Mouse (Mus musculus): ENCODE data around the gene Frmpd2.

The Frmpd2 gene

DNA sequence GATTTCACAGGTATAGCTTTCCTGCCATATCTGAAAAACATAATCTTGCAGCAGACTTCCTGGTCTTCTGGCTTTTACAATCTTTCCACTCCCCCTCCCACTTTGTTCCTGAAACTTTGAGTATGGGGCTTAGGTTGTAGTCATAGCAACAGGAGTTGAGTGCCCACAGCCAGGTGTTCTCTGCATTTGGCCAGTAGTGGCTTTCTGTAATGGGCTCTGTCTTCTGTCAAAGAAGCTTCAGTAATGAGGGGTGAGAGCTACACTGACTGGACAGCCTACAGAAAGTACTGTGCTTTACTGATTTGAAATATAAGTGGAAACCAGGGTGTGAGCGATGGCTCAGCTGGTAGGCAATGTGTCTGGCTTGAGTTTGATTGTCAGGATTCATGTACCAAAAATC lies 37.2 kb downstream of the Frmpd2 start:
- in situ Hi-C loops (cut with MboI), result no loop called here

DNA sequence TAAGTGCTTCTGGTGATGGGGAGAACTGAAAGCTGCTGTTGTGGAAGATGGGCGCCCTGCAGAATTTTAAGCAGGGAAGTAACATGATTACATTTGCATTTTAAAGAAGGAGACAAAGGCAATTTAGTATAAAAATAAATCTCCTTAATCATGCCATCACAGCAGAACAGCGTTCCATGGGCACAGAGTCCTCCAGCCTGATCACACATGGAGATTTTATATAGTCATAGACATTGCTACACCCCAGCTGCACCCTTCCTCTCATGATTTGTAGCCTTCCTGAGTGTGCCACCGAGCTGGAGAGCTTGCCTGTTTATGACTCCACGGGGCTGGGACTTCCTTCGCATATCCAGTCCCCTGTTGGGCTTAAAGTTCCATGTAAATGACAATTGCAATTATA lies 42.4 kb downstream of the Frmpd2 start:
- in situ Hi-C loops (cut with MboI), result no loop called here

DNA sequence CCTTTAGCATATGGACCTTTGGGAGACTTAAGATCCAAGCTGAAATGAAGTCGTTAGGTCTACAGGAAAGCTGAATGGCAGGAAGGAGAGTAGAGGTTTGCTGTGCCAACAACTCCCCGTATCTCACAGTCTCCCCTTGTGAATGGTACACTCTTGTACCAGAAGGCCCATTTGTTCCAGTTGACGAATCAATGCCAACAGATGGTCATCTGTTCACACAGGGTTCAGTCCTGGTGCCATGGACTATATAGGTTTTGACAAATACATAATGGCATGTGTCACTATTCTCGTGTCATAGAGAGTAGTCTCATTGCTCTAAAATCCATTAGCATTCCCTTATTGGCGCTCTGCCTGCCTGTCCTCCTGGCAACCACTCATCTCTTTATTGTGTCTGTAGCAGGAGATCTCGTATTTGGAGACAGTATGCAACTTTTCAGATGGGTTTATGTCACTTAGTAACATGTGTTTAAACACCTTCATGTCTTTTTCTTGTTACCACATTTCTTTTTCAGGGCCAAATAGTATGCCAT lies 43.3 kb downstream of the Frmpd2 start:
- in situ Hi-C loops (cut with MboI), result no loop called here

DNA sequence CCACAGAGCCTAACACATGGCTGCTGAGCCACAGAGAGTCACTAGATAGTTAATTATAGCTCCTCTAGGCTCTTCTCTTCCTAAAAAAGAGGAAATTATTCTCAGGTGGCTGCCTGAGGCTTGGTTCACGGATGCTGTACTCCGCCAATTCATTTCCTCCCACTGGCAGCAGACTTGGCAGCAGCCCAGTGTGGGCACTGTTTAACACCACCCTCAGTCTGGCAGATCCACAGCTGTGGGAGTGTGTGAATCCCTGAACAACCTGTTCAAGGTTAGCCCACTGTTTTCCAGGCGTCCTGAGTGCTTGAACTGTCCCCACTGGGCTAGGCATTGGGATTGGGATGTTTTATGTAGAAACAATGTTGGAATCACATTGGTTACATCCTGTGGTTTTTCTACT lies 50.0 kb downstream of the Frmpd2 start:
- in situ Hi-C loops (cut with MboI), result no loop called here

DNA sequence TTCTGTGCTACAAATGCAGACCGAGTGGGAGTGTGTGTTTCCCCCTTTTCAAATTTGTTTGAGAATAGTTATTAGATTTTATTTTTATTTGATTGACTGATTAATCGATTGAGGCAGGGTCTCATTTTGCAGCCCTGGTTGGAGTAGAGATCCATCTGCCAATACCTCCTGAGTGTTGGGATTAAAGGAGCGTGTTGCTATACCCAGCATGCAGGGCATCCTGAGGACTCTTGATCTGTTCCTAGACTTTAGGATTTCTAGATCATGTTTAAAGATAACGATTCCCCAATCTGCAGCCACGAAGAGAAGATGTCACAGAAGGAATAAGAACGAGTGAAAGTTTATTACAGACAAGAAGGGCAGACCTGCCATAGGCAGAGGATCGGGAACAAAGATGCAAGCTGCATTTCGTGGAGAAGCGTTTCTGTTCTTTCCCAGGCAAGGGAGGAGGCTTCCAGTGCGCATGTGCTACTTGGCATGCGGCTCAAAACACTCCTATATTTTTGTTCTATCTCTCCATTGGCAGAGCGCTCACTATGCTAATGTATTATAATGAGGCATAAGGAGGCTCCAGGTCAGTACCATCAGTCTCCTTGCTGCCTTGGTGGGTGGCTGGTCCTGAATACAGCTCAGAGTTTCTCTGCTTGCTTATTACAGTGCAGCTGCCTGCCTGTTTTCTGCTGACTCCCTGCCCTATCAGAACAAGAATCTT lies 53.9 kb downstream of the Frmpd2 start:
- in situ Hi-C loops (cut with MboI), result no loop called here

DNA sequence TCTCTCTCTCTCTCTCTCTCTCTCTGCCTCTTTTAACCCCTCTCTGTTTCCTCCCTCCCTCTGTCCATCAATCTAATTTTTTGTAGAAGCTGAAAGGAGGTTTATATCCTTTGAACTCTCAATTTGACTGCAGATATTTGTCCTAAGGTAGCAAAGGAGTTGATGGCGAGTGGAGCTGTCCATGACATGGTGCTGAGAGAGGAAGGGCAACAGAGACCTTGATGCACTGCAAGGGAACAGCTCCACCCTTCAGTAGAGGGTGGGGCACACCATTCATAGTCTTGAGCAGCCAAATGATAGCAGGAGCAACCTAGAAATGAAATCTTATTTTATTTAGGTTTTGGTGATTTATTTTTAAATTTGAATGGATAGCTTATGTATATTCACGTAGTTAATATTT lies 55.1 kb downstream of the Frmpd2 start:
- in situ Hi-C loops (cut with MboI), result no loop called here

DNA sequence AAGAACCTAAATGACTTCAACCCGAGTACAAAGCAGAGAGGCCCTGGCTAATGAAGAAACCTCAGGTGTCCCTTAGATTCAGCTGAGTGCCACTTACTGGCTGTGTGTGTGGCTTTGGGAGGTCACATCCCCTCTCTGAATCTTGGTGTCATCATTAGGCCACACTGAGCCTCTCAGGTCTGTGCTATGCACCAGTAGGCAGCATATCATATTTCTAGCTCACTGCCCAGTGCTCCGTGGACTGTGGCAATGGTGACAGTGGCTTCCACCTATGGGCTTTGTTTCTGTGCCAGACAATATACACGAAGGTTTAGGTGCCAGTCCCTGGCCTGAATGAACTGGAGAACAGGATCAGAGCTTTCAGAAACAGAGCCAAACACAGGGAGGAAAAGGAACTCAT lies 56.4 kb downstream of the Frmpd2 start:
- in situ Hi-C loops (cut with MboI), result no loop called here

DNA sequence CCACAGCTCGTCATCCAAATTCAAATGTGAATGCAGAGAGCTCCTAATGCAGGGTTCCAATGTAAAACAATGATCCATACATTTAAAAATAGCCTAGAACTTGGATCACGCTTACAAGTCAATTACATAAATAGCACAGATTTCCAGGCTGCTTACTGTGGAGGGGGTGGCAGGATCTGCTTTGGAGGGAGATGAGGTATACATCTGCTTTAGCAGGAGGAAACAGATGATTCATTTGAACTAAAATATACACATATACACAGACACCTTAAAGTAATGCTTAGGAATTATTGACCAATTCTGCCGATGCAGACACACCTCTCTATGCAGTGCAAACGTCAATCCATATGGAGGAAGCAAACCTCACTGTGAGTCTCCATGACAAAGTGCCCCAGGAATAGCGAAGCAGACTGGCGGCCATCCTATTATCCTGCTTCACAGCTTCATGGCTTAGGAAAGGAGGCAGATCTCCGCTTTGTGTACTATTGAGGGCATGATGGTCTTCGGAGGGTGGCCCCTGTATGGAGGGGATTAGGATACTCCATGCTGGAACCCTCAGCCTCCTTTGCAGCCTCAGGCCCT lies 59.9 kb downstream of the Frmpd2 start:
- in situ Hi-C loops (cut with MboI), result no loop called here

DNA sequence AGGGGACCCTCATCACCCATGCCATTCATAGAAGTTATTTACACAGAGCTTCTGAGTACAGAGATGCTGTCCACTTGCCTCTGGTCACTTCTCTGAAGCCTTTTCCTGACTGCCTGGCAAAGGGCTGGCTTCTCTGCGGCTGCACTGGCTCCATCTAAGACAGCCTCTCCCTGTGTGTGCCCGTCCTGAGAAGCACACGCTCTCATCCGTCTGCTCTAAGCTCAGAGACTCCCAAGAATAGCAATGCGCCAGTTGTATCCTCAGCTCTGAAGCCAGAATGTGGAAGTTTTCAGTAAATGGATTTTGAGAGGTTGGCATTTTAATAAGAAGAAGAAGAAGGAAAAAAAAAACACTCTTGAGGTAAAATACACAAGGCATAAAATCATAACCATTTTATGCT lies 61.3 kb downstream of the Frmpd2 start:
- in situ Hi-C loops (cut with MboI), result no loop called here

DNA sequence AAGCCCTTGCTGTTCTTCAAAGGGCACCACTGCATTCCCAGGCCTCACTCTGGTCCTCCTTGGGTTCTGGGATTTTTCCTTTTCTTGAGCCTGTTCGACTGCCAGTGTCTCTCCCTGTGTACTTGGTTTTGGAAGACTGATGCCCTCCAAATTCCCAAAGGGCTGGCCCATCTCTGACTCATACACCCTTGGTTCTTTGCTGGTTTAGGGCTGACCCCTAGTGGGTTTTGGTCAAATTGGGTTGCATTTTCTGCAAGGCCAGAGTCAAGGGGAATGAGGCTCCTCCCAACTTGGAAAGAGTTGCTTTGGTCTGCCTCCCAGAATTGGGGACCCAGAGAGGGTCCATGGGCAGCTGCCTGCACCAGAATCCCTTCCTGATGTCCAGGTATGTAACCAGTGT lies 62.0 kb downstream of the Frmpd2 start:
- in situ Hi-C loops (cut with MboI), result no loop called here

DNA sequence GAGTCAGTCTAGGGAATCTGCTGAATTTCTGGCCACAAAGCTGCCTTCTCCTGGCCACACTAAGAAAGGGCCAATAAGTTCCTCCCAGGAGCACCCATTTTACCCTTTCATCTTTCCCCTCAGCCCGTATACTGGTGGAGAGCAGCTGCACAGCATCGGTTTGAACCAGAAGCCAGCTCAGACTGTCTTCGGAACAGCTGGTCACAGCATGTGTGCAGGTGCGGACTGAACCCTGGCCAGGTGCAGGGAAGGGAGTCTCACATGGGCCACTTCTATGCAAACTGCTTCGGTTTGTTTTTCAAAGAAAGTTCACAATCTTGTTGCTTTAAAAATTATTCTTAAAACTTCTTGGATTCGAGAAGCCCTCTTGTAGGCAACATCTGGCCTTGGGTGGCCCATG lies 63.8 kb downstream of the Frmpd2 start:
- in situ Hi-C loops (cut with MboI), result no loop called here

DNA sequence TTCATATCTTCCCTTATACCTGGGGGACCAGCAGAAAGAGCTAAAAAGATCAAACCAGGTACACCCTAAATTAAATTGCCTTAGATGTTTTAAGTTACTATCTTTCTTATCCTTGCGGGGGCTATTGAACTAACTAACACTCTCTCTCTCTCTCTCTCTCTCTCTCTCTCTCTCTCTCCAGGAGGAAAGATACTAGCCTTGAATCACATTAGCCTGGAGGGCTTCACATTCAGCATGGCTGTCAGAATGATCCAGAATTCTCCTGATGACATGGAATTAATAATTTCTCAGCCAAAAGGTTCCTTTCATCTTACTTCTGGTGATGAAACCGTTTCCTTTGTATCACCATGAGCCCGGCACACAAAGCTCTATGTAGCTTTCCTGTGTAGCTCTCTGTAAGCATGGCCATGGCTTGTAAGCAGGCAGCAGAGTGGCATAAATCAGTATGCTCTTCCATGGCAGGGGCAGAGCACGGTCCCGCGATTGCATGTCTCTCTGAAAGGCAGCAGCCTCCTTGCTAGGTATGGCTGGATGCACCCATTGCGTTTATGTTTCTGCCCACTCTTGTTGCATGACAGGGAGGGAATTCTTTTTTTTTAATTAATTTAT lies 68.2 kb downstream of the Frmpd2 start:
- in situ Hi-C loops (cut with MboI), result no loop called here

DNA sequence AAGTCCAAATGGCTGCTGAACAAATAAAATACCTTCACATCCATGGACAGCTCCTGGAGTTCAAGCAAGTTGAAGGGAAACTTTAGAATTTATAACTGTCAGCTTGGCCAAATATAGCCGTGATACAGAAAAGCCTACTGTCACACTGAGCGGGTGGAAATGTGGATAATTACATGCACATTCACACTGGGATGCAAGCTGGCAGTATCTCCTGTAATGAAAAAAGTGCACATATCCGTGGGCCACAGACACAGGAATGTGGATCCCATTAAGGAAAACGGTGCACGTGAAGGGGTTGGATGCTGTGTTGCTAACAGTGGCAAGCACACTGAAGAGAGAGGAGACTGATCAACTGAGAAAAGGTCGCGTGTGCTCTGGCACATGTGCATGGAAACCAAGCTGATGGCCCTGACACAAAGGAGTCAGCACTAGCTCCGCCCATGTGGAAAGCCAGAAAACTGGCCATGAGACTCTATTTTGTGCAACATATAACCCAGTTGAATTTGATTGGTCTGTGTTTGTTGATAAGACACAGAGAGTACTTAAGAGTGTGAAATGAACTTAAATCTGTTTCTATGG lies 74.2 kb downstream of the Frmpd2 start:
- in situ Hi-C loops (cut with MboI), result no loop called here

DNA sequence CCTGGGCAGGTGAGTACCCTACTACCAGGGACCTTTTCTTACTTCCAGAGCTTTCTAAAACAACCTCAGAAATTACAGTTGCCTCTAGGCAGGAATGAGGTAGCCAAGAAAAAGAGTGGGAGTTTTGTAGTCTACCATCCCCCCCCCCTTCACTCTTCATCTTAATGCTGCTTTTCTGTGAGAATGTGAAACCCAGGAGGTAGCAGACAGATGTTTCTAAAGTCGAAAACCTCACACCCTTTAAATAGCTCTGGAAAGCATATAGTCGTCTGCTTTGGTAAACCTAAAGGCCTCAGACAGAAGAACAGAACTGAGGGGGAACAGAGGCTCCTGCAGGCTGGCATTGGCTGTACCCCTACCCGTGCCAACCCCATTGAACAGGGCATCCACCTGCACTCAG lies 77.2 kb downstream of the Frmpd2 start:
- in situ Hi-C loops (cut with MboI), result no loop called here

DNA sequence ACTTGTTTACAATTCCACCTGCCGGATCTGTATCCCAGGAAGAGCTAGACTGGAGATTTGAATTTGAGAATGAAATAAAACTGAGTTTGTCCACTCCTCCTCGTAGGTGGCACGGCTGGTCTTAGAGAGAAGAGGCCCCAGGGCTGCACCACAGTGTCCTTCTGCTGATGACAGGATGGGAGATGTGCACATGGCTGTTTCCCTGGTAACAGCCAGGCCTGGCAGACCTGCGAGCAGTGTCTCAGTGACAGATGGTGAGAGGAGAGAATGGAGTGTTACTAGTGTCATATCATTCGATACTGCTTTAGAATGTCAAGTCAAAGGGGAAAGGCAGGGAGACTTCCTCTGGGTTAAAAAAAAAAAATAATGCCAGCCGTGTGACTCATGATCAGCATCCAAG lies 78.4 kb downstream of the Frmpd2 start:
- in situ Hi-C loops (cut with MboI), result no loop called here

DNA sequence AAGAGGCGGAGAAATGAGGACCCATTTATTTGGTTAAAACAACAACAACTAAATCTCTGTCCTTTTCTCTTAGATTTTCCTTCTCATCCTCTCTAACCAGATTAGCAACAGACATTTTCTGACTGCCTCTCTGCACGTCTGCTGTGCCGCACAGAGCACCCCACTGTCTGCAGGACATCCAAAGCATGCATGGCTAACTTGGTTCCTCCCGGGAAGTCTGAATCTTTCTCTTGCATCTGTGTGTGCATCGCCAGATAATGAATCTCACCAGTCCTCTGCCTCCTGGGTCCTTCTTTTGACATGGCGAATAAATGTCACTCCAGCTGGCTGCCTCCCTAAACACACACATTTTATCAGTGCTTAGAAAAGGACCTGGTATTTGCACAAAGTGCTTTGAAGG lies 99.2 kb downstream of the Frmpd2 start:
- in situ Hi-C loops (cut with MboI), result no loop called here

DNA sequence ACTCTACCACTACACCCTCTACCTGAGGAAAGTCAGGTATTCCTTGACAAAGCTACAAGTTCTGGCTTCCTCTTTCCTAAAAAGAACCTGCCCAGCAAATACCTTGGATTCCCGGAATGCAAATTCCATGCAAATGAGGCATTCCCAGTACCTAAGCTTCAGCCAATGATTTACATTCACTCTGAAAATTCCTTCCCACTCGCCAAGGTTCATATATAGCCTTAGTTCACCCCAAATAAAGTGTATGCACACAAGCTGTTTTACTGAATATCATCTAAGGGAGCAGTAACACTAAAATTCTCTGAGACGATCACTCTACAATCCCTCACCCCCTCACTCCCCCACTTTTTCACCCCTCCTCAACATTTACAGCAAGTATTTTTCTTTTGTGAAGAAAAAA lies 102.1 kb downstream of the Frmpd2 start:
- in situ Hi-C loops (cut with MboI), result no loop called here

DNA sequence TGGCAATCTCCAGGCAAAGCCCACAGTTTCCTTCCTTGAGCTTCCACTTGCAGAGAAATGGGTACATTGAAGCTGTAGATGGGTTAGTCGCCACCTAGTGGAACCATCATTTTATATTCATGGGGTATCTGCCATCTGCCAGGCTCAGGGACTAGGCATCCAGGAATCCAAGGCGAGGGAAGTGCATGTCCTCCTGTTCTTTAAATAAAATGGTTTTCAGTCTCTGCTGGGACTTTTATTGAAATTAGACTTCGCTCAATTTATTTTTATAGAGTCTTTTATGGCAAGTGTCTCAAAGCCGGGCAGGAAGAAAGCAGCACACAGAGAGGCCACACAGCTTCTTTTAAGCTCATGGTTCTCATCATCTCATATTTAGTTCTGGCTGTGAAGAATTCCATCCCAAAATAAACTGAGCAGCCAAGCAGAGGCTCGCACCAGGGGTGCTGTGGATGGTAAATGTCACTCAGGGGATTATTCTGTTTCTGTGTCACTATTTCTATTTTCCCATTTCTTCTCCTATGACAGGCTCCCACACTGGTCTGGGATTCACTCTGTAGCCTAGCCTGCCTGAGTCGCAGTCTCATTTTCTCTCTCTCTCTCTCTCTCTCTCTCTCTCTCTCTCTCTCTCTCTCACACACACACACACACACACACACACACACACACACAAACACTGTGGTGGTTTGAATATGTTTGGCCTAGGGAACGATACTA lies 108.4 kb downstream of the Frmpd2 start:
- in situ Hi-C loops (cut with MboI), result no loop called here

DNA sequence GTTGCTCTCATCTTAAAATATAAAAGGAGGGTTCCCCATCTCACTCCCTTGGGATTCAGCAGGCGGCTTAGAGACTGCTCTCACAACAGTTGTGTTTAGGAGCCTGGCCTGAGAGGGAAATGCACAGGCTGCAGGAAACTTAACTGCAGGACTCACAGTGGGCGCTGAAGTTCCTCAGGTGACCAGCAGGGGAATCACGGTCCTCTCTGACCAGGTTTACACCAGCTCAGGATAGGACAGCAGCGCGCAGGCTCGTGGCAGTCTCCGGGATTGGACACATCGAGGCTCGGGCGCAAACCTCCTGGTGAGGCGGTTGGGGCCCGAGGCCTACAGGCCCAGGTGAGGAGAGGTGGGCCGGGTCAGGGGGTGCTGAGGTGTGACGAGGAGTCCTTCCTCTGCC lies 117.5 kb downstream of the Frmpd2 start, which contains the start of gene Ptpn20:
Gene Ptpn20 (plus strand): TSS at position 257 of the 400 bp plus-strand sequence.
- in situ Hi-C loops (cut with MboI), result no loop called here

DNA sequence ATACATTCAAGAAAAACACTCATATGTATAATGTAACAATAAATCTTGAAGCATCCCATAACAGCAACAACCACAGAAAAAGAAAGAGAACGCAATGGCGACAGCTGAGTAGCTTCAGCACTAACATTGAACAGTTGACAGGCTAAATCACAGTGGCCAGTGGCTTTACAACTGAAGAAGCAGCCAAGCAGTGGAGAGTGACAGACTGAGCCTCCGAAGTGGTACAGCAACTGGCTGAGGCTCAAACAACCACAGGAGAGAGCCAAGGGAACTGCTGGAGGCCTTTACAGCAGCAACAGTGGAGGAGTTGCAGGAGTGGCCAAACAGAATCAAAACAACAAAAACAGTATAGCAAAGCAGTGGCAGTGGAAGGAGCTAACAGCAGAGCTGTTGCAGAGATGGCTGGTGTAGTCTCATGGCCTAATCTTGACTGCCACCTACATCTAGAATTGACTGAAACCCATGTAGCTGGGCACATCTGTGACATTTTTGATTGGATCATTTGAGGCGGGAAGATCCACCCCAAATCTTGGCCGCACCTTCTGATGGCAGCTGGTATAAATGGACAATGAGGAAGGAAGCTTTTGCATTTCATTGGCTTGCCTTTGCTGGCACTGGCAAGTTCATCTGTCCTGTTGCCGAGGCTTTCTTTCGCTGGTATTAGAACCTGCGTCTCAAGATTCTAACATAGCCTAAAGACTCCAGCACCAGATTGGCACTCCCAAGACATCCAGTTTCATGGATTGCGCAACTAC lies 127.1 kb downstream of the Frmpd2 start:
- in situ Hi-C loops (cut with MboI), result no loop called here

DNA sequence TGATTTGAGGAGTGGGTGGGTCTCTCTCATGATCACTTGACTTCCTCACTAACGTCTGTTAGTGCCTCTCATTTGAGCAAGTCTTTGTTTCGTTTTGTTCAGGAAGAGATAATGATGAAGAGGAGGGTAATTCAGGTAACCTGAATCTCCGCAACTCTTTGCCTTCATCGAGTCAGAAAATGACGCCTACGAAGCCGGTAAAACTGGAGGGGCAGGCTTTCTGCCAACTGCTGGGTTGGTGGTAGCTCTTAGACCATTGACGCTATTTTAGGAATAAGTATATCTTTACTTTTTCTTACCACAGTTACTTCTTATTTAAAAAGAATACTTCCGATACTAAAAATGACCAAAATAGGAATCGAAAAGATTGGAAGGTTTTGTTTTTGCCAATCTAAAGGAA lies 135.9 kb downstream of the Frmpd2 start:
- in situ Hi-C loops (cut with MboI), result no loop called here
